Mouse (Mus musculus): ENCODE measurements around the gene Efr3b. TPM values are rescaled to one million over a fixed set of nuclear protein-coding genes. Genes with fewer than 3 reads are reported as not detected.

Efr3b gene
- total and polyA plus RNA-seq, 3 experiments = 0.27 TPM; not detected in 2

GRCm38 (mm10) chr12:4029064-4029463, 9.7 kb downstream of the Efr3b start:
- no peaks in the 10 kb centered on the region for H3K9me3 ChIP-seq (replicated peaks)
- TF ChIP-seq GATA2 (IDR thresholded peaks at IDR 0.05; ENCODE audit: borderline replicate concordance, low read depth, low read length) (no peak), TAL1 (conservative IDR thresholded peaks at IDR 0.05; ENCODE audit: low read depth, low read length) (no peak), GATA1 (IDR thresholded peaks at IDR 0.05; ENCODE audit: borderline replicate concordance, low read length) (no peak), POLR2AphosphoS5 (IDR thresholded peaks at IDR 0.05; ENCODE audit: insufficient replicate concordance, low read depth, low read length) (no peak), CTCF (IDR thresholded peaks at IDR 0.05; ENCODE audit: low read depth, low read length) (no peak)
- H3K36me3 ChIP-seq (replicated peaks) = no peaks in the 10 kb centered on the region
- no peak overlapping the region for H3K4me3 ChIP-seq (ENCODE audit: low read depth, low read length)
- H3K4me1 ChIP-seq (ENCODE audit: insufficient read depth, low read depth, low read length) = no peaks in the 10 kb centered on the region
- no peak for ATAC-seq (ENCODE audit: extremely low read depth, insufficient number of reproducible peaks, low FRiP score, poor library complexity, severe bottlenecking)
- DNase-seq (ENCODE audit: low spot score) = no peak
- no peaks in the 10 kb centered on the region; the same call in 1 of the 2 replicates for H3K27me3 ChIP-seq (ENCODE audit: insufficient read depth, low read length)

GRCm38 (mm10) chr12:4028516-4028915, 10.2 kb downstream of the Efr3b start:
- no peak overlapping the region for H3K4me3 ChIP-seq (ENCODE audit: low read depth, low read length)
- no peak for DNase-seq (ENCODE audit: low spot score)
- no peak for ATAC-seq (ENCODE audit: extremely low read depth, insufficient number of reproducible peaks, low FRiP score, poor library complexity, severe bottlenecking)
- H3K36me3 ChIP-seq (replicated peaks) = no peaks in the 10 kb centered on the region
- TF ChIP-seq CTCF (IDR thresholded peaks at IDR 0.05; ENCODE audit: low read depth, low read length) (no peak), GATA2 (IDR thresholded peaks at IDR 0.05; ENCODE audit: borderline replicate concordance, low read depth, low read length) (no peak), TAL1 (conservative IDR thresholded peaks at IDR 0.05; ENCODE audit: low read depth, low read length) (no peak), GATA1 (IDR thresholded peaks at IDR 0.05; ENCODE audit: borderline replicate concordance, low read length) (no peak), POLR2AphosphoS5 (IDR thresholded peaks at IDR 0.05; ENCODE audit: insufficient replicate concordance, low read depth, low read length) (no peak)
- H3K9me3 ChIP-seq (replicated peaks) = no peaks in the 10 kb centered on the region
- H3K4me1 ChIP-seq (ENCODE audit: insufficient read depth, low read depth, low read length) = no peaks in the 10 kb centered on the region
- no peaks in the 10 kb centered on the region; the same call in 1 of the 2 replicates for H3K27me3 ChIP-seq (ENCODE audit: insufficient read depth, low read length)

GRCm38 (mm10) chr12:4024356-4024755, 14.4 kb downstream of the Efr3b start:
- Histone ChIP-seq H3K9me3 (replicated peaks) (no peaks in the 10 kb centered on the region), H3K36me3 (replicated peaks) (no peaks in the 10 kb centered on the region), H3K4me1 (ENCODE audit: insufficient read depth, low read depth, low read length) (no peaks in the 10 kb centered on the region), H3K4me3 (ENCODE audit: low read depth, low read length) (no peak overlapping the region), H3K27me3 (ENCODE audit: insufficient read depth, low read length) (no peaks in the 10 kb centered on the region; the same call in 1 of the 2 replicates)
- ATAC-seq (ENCODE audit: extremely low read depth, insufficient number of reproducible peaks, low FRiP score, poor library complexity, severe bottlenecking) (no peak), DNase-seq (ENCODE audit: low spot score) (no peak)
- TF ChIP-seq POLR2AphosphoS5 (IDR thresholded peaks at IDR 0.05; ENCODE audit: insufficient replicate concordance, low read depth, low read length) (no peak), GATA1 (IDR thresholded peaks at IDR 0.05; ENCODE audit: borderline replicate concordance, low read length) (no peak), CTCF (IDR thresholded peaks at IDR 0.05; ENCODE audit: low read depth, low read length) (no peak), TAL1 (conservative IDR thresholded peaks at IDR 0.05; ENCODE audit: low read depth, low read length) (no peak), GATA2 (IDR thresholded peaks at IDR 0.05; ENCODE audit: borderline replicate concordance, low read depth, low read length) (no peak)

GRCm38 (mm10) chr12:4023501-4023900, 15.2 kb downstream of the Efr3b start:
- TF ChIP-seq TAL1 (conservative IDR thresholded peaks at IDR 0.05; ENCODE audit: low read depth, low read length) = no peak
- TF ChIP-seq POLR2AphosphoS5 (IDR thresholded peaks at IDR 0.05; ENCODE audit: insufficient replicate concordance, low read depth, low read length) = no peak
- no peak for TF ChIP-seq GATA2 (IDR thresholded peaks at IDR 0.05; ENCODE audit: borderline replicate concordance, low read depth, low read length)
- no peak for TF ChIP-seq CTCF (IDR thresholded peaks at IDR 0.05; ENCODE audit: low read depth, low read length)
- no peak for TF ChIP-seq GATA1 (IDR thresholded peaks at IDR 0.05; ENCODE audit: borderline replicate concordance, low read length)

GRCm38 (mm10) chr12:4022845-4023244, 15.9 kb downstream of the Efr3b start:
- TF ChIP-seq GATA1 (IDR thresholded peaks at IDR 0.05; ENCODE audit: borderline replicate concordance, low read length) = no peak
- no peak for TF ChIP-seq GATA2 (IDR thresholded peaks at IDR 0.05; ENCODE audit: borderline replicate concordance, low read depth, low read length)
- TF ChIP-seq POLR2AphosphoS5 (IDR thresholded peaks at IDR 0.05; ENCODE audit: insufficient replicate concordance, low read depth, low read length) = no peak
- TF ChIP-seq CTCF (IDR thresholded peaks at IDR 0.05; ENCODE audit: low read depth, low read length) = no peak
- TF ChIP-seq TAL1 (conservative IDR thresholded peaks at IDR 0.05; ENCODE audit: low read depth, low read length) = no peak
- DNase-seq (ENCODE audit: low spot score) = no peak
- no peak overlapping the region for H3K4me3 ChIP-seq (ENCODE audit: low read depth, low read length)
- H3K9me3 ChIP-seq (replicated peaks) = no peaks in the 10 kb centered on the region
- ATAC-seq (ENCODE audit: extremely low read depth, insufficient number of reproducible peaks, low FRiP score, poor library complexity, severe bottlenecking) = no peak
- no peaks in the 10 kb centered on the region for H3K36me3 ChIP-seq (replicated peaks)
- no peaks in the 10 kb centered on the region; the same call in 1 of the 2 replicates for H3K27me3 ChIP-seq (ENCODE audit: insufficient read depth, low read length)
- no peaks in the 10 kb centered on the region for H3K4me1 ChIP-seq (ENCODE audit: insufficient read depth, low read depth, low read length)

More at GRCm38 (mm10) chr12:4023501-4023900, 15.2 kb downstream of the Efr3b start:
- Histone ChIP-seq H3K4me1 (ENCODE audit: insufficient read depth, low read depth, low read length) (no peaks in the 10 kb centered on the region), H3K27me3 (ENCODE audit: insufficient read depth, low read length) (no peaks in the 10 kb centered on the region; the same call in 1 of the 2 replicates), H3K9me3 (replicated peaks) (no peaks in the 10 kb centered on the region), H3K36me3 (replicated peaks) (no peaks in the 10 kb centered on the region), H3K4me3 (ENCODE audit: low read depth, low read length) (no peak overlapping the region)
- no peak for ATAC-seq (ENCODE audit: extremely low read depth, insufficient number of reproducible peaks, low FRiP score, poor library complexity, severe bottlenecking)
- no peak for DNase-seq (ENCODE audit: low spot score)

- Histone ChIP-seq H3K9me3 (replicated peaks) (no peaks in the 10 kb centered on the region), H3K27me3 (ENCODE audit: insufficient read depth, low read length) (no peaks in the 10 kb centered on the region; the same call in 1 of the 2 replicates), H3K4me1 (ENCODE audit: insufficient read depth, low read depth, low read length) (no peaks in the 10 kb centered on the region), H3K36me3 (replicated peaks) (no peaks in the 10 kb centered on the region), H3K4me3 (ENCODE audit: low read depth, low read length) (no peak overlapping the region)
- DNase-seq (ENCODE audit: low spot score) = no peak
- TF ChIP-seq CTCF (IDR thresholded peaks at IDR 0.05; ENCODE audit: low read depth, low read length) (no peak), POLR2AphosphoS5 (IDR thresholded peaks at IDR 0.05; ENCODE audit: insufficient replicate concordance, low read depth, low read length) (no peak), GATA1 (IDR thresholded peaks at IDR 0.05; ENCODE audit: borderline replicate concordance, low read length) (no peak)
- no peak for ATAC-seq (ENCODE audit: extremely low read depth, insufficient number of reproducible peaks, low FRiP score, poor library complexity, severe bottlenecking)
Measured at GRCm38 (mm10) chr12:4020505-4020904, 18.2 kb downstream of the Efr3b start.
